Mouse (Mus musculus) cerebral cortex, adult 2 months (tissue): Measurements from ENCODE around the gene Cep57l1.

Source experiments
- WGBS: fragments of 180-500 bp; shearing (Covaris S2); methylation state at CpG from one replicate; pipeline ENCODE4 v1.1.7; 2018; 5-methylcytosine and 5-hydroxymethylcytosine counted together

The Cep57l1 gene

GRCm38 (mm10) chr10:41809771-41810563, at the start of gene Cep57l1, which contains the start of gene Sesn1:
Cep57l1 (minus strand) TSS chr10:41809871.
Sesn1 (plus strand) TSS chr10:41809935.
- WGBS, result under 1% methylated on average over 68 of the region's 69 CpGs

GRCm38 (mm10) chr10:41848721-41849120, 39.0 kb upstream of the Cep57l1 start:
- 79% methylated on average over 2 of the region's 2 CpGs for WGBS

- 87% methylated on average over 8 of the region's 8 CpGs for WGBS
Observed at GRCm38 (mm10) chr10:41847737-41848136, 38.1 kb upstream of the Cep57l1 start.

DNA sequence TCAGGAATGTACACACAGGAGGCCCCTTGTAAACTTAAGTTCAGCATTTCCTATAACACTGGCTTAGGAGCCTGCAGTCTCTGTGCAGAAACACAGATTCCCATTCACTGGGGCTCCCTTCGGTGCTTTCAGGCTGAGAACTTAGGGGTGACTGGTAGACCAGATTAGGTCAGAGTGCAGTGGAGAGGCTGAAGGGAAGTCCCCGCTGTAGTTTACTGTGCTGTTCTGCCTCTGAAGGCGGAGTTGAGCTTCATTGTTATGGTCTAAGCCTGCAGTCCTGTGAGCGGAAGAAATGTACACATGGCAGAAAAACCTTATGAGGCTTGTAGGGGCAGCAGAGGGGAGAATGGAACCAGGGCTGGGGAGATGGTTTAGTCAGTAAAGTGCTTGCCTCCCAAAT, 29.2 kb upstream of the Cep57l1 start:
- WGBS, result 78% methylated on average over 4 of the region's 4 CpGs

DNA sequence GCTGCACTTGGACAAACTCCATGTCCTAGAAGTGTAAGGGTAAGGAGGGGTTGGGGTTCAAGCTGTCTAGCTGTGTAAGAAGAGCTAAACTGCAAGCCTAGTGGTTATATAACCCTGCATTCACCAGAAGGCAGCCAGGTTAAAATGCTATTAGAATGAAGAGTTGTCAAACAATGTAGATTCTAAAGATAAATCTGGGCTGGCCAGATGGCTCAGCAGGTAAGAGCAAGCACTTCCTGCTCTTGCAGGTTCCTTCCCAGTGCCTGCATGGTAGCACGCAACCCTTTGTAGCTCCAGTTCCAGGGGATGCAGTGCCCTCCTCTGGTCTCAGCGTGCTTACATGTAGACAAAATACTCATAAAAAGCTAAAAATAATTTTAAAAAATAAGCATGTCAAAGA, 24.5 kb upstream of the Cep57l1 start:
- 77% methylated on average over 2 of the region's 2 CpGs for WGBS

- whole genome bisulfite sequencing, result 54% methylated on average over 6 of the region's 6 CpGs
Observed at GRCm38 (mm10) chr10:41832191-41832590, 22.5 kb upstream of the Cep57l1 start.

- WGBS, result 48% methylated on average over 9 of the region's 9 CpGs
Observed at GRCm38 (mm10) chr10:41830851-41831522, 21.3 kb upstream of the Cep57l1 start.

DNA sequence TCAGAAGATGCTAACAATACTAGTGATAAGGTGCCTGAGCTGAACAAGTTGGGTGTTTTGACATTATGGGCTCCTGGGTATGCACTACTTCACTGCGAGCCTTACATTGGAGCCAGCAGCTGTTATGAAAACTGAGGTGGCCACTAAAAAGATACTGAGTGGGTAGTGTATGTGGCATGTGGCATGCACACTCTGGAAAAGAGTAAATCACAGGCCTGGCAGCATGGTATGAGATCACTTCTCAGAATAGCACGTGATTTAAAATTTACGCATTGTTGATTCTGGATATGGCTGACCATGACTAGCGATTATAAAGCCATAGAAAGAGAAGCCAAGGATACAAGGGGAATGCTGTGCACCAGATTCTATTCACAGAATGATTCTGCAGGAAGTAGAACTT, 20.8 kb upstream of the Cep57l1 start:
- 36% methylated on average over 4 of the region's 4 CpGs for WGBS

DNA sequence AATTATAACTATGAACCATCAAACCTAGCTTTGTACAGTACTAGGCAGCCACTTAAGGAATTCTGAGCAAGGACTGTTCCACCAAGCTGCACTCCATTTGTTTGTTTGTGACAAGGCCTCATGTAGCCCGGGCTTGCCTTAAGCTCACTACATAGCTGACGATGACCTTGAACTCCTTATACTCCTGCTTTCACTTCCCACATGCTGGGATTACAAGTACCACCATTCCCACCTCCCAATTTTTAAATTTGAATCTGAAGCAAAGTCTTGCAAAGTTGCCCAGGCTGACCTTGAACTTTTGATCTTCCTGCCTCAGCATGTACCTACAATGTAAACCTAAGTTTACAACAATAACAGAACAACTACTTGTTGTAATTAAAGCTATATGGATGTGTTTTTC, 20.3 kb upstream of the Cep57l1 start:
- 95% methylated on average over 2 of the region's 2 CpGs for WGBS

GRCm38 (mm10) chr10:41829191-41829590, 19.5 kb upstream of the Cep57l1 start:
- 79% methylated on average over 5 of the region's 5 CpGs for WGBS

- WGBS, result 91% methylated on average over 4 of the region's 4 CpGs
Observed at GRCm38 (mm10) chr10:41827784-41828183, 18.1 kb upstream of the Cep57l1 start.

- 85% methylated on average over 6 of the region's 6 CpGs for WGBS
Observed at GRCm38 (mm10) chr10:41826526-41827116, 16.9 kb upstream of the Cep57l1 start.

- 74% methylated on average over 4 of the region's 4 CpGs for WGBS
Observed at GRCm38 (mm10) chr10:41825996-41826395, 16.3 kb upstream of the Cep57l1 start.

GRCm38 (mm10) chr10:41825041-41825440, 15.4 kb upstream of the Cep57l1 start:
- WGBS, result 85% methylated on average over 10 of the region's 10 CpGs

GRCm38 (mm10) chr10:41823916-41824315, 14.2 kb upstream of the Cep57l1 start:
- WGBS, result 92% methylated on average over 4 of the region's 4 CpGs

GRCm38 (mm10) chr10:41823282-41823675, 13.6 kb upstream of the Cep57l1 start:
- WGBS, result 87% methylated on average over 4 of the region's 4 CpGs

GRCm38 (mm10) chr10:41822573-41823281, 13.1 kb upstream of the Cep57l1 start:
- 27% methylated on average over 5 of the region's 5 CpGs for WGBS

GRCm38 (mm10) chr10:41821171-41821570, 11.5 kb upstream of the Cep57l1 start:
- WGBS, result 88% methylated on average over 6 of the region's 6 CpGs

DNA sequence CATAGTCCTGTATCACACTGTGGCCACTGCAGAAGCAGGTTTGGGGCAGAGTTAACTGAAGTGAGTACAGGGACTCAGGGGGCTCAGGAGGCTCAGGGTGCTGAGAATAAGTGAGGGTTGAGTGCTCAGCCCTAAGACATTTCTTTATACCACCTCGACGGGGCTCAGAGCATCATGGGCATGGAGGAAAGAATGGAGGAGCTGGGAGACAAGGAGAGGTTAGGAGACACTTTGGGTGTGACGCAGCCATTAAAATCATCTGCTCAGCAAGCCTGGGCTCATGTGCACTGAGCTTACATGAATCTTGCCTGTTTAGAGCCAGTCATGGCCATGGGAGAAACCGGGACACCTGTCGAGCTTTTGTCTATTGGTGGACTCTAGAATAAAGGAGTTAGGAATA, 10.7 kb upstream of the Cep57l1 start:
- WGBS, result 97% methylated on average over 5 of the region's 5 CpGs

DNA sequence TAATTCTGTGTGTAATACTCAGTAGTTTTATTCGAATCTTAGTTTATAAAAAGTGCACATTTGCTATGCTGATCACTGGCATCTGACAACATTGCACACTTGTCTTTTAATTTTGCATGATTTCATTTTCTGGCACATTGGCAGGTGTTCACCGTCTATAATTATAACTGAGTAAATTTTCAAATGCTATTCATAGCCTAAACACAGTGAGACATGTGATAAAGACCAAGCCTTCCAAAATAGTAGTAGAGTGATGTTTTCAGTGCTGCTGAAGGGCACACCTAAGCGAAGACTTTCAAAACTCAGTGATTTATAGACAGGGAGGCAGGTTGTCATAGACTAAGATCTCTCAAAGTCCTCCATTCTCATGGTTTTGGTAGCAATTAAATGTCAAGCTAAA, 9.6 kb upstream of the Cep57l1 start:
- 44% methylated on average over 3 of the region's 3 CpGs for WGBS

DNA sequence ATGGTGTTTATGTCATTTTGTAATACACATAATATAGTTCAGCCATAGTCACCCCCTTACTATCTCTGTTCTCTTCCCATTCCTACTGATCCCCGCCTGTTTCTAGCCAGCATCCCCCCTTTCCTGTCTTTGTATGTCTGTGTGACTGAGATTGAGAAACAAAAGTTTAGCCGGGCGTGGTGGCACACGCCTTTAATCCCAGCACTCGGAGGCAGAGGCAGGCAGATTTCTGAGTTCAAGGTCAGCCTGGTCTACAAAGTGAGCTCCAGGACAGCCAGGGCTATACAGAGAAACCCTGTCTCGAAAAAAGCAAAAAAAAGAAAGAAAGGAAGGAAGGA, 9.0 kb upstream of the Cep57l1 start:
- 92% methylated on average over 6 of the region's 6 CpGs for WGBS

GRCm38 (mm10) chr10:41818036-41818732, 8.5 kb upstream of the Cep57l1 start:
- 87% methylated on average over 8 of the region's 8 CpGs for WGBS
